Mouse (Mus musculus): ENCODE measurements around the gene Mst1.

The Mst1 gene

DNA sequence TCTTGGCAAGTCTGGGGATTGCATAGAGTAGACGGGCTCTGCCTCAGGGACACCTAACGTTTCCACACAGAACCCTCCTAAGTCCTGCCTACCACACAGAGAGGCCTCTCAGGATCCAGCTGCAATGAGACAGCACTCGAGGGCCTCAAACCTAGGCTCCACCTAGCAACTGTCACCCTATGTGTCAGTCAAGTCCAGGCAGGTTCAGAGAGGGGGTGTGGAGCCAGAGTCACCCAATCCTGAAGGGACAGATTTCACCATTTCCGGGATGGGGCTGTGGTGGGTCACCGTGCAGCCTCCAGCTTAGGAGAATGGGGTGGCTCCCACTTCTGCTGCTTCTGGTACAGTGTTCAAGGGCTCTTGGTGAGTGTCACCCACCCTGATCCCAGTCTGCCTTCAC, at the start of gene Mst1:
Mst1 (plus strand) TSS at position 269 of the 400 bp plus-strand sequence.
- peak; percentile 27 for DNase-seq (ENCODE audit: low read depth, low spot score)

DNA sequence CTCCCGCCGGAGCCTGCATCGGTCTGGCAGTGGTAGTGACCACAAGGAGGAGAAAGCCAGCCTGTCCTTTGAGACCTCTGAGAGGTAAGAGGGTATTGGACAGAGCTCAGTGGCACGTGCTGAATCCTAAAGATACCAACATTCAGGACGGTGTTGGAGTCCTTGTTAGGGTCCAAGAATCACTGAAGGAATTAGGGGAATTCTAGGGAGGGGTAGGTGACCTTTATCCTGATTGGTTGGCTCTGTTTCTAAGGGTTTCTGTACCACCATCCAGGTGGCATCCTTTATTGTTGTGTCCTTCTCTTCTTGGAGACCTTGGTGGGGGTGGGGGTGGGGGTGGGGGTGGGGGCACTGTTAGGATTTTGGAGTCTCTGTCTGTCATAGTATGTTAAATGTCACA, 48.1 kb upstream of the Mst1 start:
- peak; percentile 92 for DNase-seq (ENCODE audit: low read depth, low spot score)

DNA sequence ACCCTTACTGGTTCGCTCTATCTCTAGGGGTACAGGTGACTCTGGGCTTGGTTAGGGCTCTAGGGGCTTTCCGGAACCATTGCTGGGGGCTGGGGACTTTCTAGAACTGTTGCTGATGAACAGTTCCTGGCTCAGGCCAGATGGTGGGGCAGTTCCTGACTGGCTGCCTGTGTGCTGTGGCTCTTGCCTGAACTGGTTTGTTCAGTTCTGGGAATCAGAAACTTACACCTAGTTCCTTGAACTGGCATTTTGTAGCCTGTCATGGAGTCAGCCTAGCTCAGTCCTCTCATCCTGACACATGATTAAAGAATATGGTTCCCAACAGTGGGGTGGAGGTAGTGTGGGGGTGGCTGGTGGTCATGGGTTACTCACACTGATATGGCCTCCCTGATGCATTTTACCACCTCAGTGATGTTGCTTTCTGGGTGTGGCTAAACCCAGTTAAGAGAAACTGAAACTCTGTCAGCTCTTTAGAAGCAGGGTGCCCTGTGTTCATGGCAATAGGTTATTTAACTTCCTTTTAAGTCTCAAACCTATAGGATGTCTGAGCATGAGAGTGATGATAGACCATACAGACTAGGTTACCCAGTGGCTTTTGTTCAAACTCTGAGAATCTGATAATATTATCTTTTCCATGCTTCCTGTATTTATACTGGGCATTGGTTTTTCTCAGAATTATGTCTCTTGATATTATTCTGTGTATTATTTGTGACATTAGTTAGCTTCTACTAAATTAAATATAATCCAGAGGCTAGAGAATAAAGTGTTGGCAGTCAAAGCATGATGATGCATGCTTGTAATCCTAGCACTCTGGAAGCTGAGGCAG, 44.7 kb upstream of the Mst1 start:
- peak; percentile 65 for DNase-seq (ENCODE audit: low read depth, low spot score)

DNA sequence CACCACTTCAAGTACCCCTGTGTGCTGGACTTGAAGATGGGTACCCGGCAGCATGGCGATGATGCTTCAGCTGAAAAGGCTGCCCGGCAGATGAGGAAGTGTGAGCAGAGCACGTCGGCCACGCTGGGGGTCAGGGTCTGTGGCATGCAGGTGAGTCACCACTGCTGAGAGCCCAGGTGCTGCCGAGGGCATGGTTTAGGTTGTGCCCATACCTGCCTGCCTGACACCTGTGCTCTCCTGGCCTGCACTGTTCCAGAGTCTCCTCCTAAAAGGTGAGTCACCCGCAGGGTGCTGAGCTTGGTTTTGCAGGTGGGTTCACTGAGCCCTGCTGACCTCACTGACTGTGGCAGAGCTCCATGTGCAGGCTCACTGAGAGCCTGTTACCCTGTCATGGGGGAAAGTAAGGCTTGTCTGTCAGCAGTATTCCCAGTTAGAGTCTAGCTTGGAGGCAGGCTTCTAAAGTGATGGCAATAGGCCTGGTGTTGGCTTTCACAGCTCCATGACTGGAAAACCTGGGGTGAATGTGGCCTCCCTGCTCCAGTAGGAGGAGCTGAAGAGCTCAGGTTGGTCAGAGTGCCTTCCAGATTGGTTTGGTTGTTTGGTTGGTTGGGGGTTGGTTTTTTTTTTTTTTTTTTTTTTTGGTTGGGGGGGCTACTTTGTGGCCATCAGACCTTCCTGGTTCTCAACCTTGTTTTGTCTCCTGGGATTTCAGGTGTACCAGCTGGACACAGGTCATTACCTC, 35.3 kb upstream of the Mst1 start:
- peak; percentile 74 for DNase-seq (ENCODE audit: low read depth, low spot score)

DNA sequence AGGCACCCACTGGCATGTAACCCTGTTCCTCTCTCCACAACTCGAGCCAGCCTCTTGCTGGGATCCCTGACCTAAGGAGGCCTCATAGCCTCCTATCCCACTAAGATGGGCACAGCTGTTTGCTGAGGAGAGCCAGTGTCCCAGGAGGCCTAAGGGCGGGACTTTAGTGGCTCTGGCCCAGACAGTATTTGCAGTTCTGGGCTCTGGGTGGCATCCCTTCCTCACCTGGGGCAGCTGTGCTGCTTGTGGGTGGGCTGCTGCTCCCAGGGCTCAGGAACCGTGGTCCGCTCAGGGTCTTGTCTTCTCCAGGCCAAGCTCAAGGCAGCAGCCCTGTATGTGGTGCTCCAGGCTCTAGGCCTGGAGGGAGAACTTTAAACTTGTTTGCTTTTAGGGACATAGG, 33.7 kb upstream of the Mst1 start:
- DNase-seq (ENCODE audit: low read depth, low spot score): no peak

DNA sequence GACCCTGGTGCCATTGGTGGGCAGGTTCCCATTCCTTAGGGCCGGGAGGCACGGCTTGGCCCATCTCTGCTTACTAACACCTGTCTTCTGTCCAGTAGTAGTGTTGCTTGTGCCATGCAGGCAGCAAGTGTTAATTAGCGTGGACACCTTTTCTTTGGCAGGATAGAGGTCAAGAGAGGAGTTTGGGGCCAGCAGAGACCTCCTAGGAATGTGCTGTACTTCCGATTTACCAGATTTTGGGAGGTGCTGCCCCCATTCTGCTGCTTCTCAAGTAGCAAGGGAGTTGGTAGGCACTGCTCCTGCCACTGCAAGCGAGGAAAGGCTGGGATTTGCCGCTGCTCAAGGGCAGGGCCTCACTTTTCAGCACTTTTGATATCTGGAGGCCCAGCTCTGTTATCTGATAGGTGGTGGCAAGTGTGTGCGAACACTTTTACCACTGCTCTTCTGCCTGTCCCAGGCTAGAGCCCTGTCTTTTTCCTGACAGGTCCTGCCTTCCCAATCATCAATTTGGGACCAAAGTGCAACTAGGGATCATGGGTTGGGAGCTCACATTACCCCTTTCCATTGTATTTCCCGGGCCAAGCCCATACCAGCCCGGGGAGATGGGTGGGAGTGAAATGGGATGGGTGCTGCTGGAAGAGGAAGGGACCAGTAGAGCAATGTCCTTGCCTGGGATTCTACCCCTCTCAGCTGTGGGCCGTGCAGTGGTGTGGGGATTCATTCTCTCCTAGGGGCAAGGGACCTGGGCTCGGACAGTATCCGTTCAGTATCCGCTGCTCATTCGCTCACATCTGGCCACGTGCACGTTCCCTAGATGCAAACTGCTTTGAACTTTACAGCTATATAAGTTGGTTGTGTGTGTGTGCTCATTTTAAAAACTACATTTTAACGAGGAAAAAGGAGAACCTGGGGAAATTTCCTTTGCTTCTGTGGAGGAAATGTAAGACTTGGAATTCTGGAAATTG, 32.4 kb upstream of the Mst1 start:
- DNase-seq (ENCODE audit: low read depth, low spot score): no peak

DNA sequence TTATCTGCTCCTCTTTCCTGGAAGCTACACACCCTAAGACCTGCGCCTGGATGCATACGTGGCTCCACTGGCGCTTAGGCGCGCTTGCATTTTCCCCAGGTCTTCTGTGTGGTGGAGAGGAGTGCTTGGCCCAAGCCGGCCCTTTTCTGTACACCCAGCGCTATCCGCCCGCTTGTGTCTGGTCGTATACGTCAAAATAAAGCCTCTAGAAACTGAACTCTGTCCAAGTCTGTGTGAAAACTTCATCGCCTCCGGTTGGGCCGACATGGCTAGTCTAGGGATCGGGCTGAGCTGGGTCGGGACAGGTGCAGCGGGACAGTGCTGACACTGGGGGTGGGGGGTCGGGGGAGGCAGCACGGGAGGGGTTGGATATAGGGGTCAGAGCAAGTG, 31.7 kb upstream of the Mst1 start:
- DNase-seq (ENCODE audit: low read depth, low spot score): no peak

DNA sequence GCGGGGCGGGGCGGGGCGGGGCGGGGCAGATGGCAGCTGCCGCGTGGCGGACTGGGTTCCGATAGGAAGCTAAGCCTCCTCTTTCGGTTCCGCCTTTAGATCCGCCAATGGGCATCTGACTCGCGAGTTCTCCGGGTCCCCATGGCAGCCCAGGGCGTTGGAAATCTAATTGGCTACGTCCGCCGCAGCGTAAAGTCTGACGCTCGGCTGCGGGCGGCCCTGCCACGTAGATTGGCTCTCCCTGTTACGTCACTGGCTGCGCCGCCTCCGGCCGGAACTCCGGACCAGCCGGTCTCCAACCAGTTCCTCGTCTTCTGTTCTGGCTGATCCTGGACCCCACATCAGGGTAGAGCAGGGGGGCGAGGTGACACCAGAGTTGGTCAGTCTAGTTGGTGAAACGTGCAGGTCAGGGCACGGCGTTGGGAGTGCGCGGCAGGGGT, 31.2 kb upstream of the Mst1 start, which contains the start of gene Gmppb:
Gmppb (plus strand) TSS at position 227 of the 440 bp plus-strand sequence.
- peak; percentile 99 for DNase-seq (ENCODE audit: low read depth, low spot score)

DNA sequence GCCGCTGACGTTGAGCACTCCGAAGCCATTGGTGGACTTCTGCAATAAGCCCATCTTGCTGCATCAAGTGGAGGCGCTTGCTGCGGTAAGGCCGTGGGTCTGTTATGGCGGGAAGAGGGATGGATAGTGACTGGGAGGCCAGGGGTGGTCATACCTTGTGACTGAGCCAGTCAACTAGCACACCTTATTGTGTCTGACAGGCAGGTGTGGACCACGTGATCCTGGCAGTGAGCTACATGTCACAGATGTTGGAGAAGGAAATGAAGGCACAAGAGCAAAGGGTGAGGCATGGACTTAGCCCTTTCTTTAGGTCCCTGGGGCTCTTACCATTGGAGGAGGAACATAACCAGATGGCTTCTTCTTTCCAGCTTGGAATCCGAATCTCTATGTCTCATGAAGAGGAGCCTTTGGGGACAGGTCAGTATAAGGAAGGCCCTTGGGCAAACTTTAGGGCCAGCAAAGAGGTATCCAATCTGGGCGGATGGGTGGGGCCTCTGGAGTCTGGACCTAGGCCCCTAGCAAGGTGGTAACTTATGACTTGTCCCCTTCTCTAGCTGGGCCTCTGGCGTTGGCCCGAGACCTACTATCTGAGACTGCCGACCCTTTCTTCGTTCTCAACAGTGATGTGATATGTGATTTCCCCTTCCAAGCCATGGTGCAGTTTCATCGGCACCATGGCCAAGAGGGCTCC, 30.5 kb upstream of the Mst1 start:
- DNase-seq (ENCODE audit: low read depth, low spot score): no peak

DNA sequence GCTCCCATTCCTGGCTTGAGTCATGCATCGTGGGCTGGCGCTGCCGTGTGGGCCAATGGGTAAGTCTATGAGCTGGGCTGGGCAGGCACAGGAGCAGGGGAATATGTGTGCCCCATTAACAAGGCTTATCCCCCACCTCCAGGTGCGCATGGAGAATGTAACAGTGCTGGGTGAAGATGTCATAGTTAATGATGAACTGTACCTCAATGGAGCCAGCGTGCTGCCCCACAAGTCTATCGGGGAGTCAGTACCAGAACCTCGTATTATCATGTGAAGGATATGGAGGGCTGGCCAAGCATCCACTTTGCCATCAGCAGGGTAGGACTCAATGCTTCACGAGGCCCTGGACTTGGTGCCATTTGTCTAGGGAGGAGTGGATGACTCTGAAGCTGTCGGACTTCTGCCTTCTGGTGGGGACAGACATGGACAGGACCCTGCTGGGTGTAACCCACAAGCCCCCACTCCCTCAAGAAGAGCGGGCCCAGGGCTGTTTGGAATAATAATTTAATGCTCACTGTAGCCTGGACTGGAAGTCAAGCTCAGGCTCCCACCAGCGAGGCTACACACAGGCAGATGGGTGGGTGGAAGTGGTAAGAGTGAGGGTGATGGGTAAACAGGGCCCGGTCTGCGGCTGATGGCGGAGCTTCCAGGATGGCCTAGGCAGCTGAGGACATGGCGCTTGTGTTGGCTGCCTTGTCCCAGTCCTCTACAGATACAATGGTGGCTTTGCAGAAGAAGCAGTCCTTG, 28.9 kb upstream of the Mst1 start:
- no peak for DNase-seq (ENCODE audit: low read depth, low spot score)

DNA sequence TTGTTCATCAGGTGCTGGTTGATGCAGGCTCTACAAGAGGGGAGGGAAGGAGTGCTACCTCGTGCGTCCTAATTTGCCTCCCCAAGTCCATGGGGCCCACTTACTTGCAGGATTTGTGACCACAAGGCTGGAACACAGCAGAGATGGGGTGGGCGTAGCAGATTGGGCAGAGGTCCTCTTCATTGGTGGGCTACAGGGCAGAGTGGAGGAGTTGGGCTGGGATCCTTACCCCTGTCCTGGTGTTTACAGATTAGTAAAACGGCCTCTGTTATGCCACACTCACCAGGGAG, 28.4 kb upstream of the Mst1 start:
- DNase-seq (ENCODE audit: low read depth, low spot score): no peak

DNA sequence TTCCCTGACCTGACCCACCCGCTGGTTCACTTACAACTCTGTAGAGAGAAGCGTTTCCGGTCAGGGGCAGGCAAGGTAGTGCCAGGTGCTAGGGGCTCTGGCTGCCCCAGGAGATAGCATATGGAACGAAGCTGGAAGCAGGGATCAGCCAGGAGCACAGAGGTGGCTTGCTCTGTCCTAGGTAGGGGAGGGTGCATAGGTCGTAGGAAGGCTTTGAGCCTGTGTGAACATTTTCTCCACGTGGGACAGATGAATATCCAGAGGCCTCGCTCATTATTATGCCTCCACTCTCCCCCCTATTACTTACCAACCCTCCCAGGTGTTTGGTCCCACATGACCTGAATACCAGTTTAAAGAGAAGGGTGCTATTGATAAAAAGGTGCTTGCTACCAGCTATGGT, 27.8 kb upstream of the Mst1 start:
- DNase-seq (ENCODE audit: low read depth, low spot score): no peak

DNA sequence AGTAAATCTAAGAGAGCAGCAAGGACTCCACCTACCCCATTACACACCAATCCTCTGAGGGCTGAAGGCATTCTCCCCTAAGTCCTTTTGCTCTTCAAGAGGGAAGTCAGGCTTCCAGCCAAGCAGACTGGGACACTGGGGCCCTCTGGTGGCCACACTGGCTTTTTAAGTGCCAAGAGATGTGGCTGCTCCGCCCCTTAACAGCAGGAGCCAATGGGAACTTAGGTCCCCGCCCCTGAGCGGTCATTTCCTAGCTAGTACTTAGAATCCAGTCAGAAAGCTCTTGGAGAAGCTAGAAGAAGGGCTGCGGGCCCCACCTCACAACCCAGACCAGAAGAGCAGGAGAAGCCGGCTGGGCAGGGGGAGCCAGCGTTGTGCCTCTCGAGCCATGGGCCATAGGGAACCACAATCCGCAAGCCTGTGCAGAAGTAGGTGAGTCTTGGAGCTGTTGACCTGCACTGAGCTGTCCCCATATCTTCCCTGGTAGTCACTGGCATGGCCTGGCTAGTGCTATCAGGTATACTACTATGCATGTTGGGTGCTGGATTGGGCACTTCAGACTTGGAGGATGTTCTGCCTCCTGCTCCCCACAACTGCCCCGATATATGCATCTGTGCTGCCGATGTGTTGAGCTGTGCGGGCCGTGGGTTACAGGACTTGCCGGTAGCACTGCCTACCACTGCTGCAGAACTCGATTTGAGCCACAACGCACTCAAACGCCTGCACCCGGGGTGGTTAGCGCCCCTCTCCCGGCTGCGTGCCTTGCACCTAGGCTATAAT, 27.2 kb upstream of the Mst1 start, which contains the start of gene Amigo3:
Amigo3 (plus strand) TSS at position 275 of the 780 bp plus-strand sequence.
- DNase-seq (ENCODE audit: low read depth, low spot score): peak; percentile 97

DNA sequence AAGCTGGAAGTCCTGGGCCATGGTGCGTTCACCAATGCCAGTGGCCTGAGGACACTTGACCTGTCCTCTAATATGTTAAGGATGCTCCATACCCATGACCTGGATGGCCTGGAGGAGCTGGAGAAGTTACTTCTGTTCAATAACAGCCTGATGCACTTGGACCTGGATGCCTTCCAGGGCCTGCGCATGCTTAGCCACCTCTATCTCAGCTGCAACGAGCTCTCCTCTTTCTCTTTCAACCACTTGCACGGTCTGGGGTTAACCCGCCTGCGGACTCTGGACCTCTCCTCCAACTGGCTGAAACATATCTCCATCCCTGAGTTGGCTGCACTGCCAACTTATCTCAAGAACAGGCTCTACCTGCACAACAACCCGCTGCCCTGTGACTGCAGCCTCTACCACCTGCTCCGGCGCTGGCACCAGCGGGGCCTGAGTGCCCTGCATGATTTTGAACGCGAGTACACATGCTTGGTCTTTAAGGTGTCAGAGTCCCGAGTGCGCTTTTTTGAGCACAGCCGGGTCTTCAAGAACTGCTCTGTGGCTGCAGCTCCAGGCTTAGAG, 26.5 kb upstream of the Mst1 start:
- DNase-seq (ENCODE audit: low read depth, low spot score): no peak

DNA sequence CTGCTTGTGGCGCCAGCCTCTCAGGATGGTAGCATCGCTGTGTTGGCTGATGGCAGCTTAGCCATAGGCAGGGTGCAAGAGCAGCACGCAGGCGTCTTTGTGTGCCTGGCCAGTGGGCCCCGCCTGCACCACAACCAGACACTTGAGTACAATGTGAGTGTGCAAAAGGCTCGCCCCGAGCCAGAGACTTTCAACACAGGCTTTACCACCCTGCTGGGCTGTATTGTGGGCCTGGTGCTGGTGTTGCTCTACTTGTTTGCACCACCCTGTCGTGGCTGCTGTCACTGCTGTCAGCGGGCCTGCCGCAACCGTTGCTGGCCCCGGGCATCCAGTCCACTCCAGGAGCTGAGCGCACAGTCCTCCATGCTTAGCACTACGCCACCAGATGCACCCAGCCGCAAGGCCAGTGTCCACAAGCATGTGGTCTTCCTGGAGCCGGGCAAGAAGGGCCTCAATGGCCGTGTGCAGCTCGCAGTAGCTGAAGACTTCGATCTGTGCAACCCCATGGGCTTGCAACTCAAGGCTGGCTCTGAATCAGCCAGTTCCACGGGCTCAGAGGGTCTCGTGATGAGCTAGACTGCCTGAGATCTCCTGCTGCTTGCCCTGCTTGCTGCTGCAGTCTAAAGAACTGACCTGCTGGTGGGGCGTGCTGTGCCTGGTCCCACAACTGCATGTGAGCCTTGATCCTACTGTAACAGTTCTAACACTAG, 25.8 kb upstream of the Mst1 start:
- DNase-seq (ENCODE audit: low read depth, low spot score): peak; percentile 30

DNA sequence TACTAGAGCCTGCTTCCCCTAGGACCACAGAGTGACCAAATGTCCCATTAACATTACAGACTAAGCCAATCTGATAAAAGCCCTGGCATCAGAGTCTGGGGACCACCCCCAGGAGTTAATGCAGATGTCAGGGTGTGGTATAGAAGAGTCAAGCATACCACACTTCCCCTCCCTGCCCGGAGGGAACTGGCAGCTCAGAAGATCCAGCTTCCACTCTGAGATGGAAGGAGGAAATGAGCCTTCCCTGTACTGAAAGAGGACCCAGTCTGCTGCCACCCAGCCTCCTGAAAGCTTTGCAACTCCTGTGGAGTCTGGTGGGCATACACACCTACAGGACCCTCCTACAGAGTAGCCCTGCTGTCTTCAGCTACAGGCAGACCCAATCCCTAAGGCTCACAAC, 25.2 kb upstream of the Mst1 start:
- no peak for DNase-seq (ENCODE audit: low read depth, low spot score)

DNA sequence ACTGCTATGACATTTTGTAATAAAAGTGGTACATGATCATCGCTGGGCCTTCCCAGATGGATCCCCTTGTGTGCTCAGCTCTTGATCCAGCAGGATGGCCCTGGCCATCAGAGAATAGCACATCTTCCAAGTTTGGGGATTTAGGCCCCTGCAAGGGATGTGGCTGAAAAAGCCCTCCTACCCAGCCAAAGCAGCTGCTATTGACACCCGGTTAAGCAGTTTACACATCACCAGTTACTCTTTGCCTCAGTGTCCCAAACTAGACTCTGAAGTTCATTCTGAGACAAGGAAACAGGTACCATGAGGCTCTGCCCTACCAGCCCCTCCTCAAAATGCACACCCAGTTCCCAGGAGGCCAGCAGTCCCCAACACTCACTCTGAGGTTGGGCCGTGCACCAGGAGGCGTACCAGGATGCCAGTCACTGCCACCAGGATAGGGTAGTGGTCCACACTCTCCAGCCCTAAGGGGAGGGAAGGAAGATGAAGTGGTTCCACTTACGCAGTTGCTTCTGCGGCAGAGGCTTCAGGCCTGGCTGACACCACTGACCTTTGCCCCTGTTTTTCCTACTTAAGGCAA, 24.5 kb upstream of the Mst1 start:
- no peak for DNase-seq (ENCODE audit: low read depth, low spot score)

All from R1 (cell line).